Mouse (Mus musculus) thymus, adult 2 months (tissue): ENCODE results near the gene Arpc3.

Experiments used
- CTCF ChIP-seq: fragments of 200-500 bp; IDR thresholded peaks from 2 replicates; pipeline ENCODE4 v1.5.1; 2012; ENCODE audit warnings: mild to moderate bottlenecking, control low read depth, low read length, moderate library complexity, borderline replicate concordance; ENCODE audit not compliant: control insufficient read depth, poor library complexity, insufficient read depth; ENCODE audit errors: extremely low read depth
- POLR2A ChIP-seq: fragments of 200-500 bp; IDR thresholded peaks from 2 replicates; pipeline ENCODE4 v1.6.1; 2012; ENCODE audit warnings: mild to moderate bottlenecking, low read length, control low read depth, moderate library complexity; ENCODE audit not compliant: control insufficient read depth, poor library complexity, insufficient read depth; ENCODE audit errors: extremely low read depth

- no peak for TF ChIP-seq POLR2A
- no peak for TF ChIP-seq CTCF
Observed at GRCm38 (mm10) chr5:122391178-122391785, 396 bp upstream of the Arpc3 start.
